Mouse (Mus musculus) heart, embryonic 11.5 days (tissue): ENCODE data around the gene Set. TPM values are rescaled to one million over a fixed set of nuclear protein-coding genes. Genes with fewer than 3 reads are reported as not detected.

Experiments
- ATAC-seq: fragments of 200-750 bp; cut with Nextera tagmentation; replicated peaks from 2 replicates; pipeline ENCODE4 v1.8.0; 2017; ENCODE audit warnings: moderate library complexity; ENCODE audit not compliant: insufficient number of reproducible peaks, low FRiP score, low TSS enrichment
- H3K27ac ChIP-seq: fragments of 300-500 bp; sonication (generic); 2 replicates; pipeline ENCODE4 v1.5.1; 2014; ENCODE audit warnings: mild to moderate bottlenecking, low read depth, low read length
- H3K27me3 ChIP-seq: fragments of 300-500 bp; sonication (generic); 2 replicates; pipeline ENCODE4 v1.6.1; 2014; ENCODE audit warnings: mild to moderate bottlenecking, low read length, mixed read lengths; ENCODE audit not compliant: control insufficient read depth, insufficient read depth
- H3K36me3 ChIP-seq: fragments of 300-500 bp; sonication (generic); 2 replicates; pipeline ENCODE4 v1.6.1; 2014; ENCODE audit warnings: mild to moderate bottlenecking, low read length, moderate library complexity, mixed read lengths; ENCODE audit not compliant: control insufficient read depth, insufficient read depth
- H3K4me1 ChIP-seq: fragments of 300-500 bp; sonication (generic); 2 replicates; pipeline ENCODE4 v1.6.1; 2014; ENCODE audit warnings: low read length; ENCODE audit not compliant: control insufficient read depth, insufficient read depth
- H3K4me2 ChIP-seq: fragments of 300-500 bp; sonication (generic); 2 replicates; pipeline ENCODE4 v1.6.1; 2014; ENCODE audit warnings: mild to moderate bottlenecking, moderate library complexity
- H3K4me3 ChIP-seq: fragments of 300-500 bp; sonication (generic); 2 replicates; pipeline ENCODE4 v1.5.1; 2014; ENCODE audit warnings: low read depth, low read length
- H3K9ac ChIP-seq: fragments of 300-500 bp; sonication (generic); 2 replicates; pipeline ENCODE4 v1.6.1; 2014; ENCODE audit warnings: mild to moderate bottlenecking, low read depth, low read length, moderate library complexity
- H3K9me3 ChIP-seq: fragments of 300-500 bp; sonication (generic); replicated peaks from 2 replicates; pipeline ENCODE4 v1.6.1; 2016; ENCODE audit warnings: low read length; ENCODE audit not compliant: control insufficient read depth
- WGBS: fragments of 180-500 bp; shearing (Covaris S2); extraction: QIAGEN DNeasy Blood & Tissue Kit; methylation state at CpG from one replicate; pipeline ENCODE4 v1.1.7; 2014; ENCODE audit not compliant: insufficient replicate concordance; 5-methylcytosine and 5-hydroxymethylcytosine counted together
- polyA plus RNA-seq: library from polyadenylated mRNA; unstranded; fragments of >200 nt; fragmentation: Nextera tagmentation; extraction: Ambion mirVana; gene quantifications from 2 replicates; pipeline ENCODE4 v1.2.1, GENCODE M21; 2014

The Set gene
- polyA plus RNA-seq = 291 and 322 TPM in 2 replicates

GRCm38 (mm10) chr2:30057223-30057904 is at the start of gene Set:
TSS of gene Set (plus strand) at chr2:30057378.
- H3K36me3 ChIP-seq = no peaks in the 10 kb centered on the region
- H3K4me1 ChIP-seq = 0 out of 2 replicates have a peak, but pooled peaks cover 3% of the 10 kb centered on the region
- H3K4me3 ChIP-seq = no peak within 1 kb of the TSS
- ATAC-seq = no peak
- no peaks in the 10 kb centered on the region for H3K27me3 ChIP-seq
- H3K27ac ChIP-seq = no peak within 1 kb of the TSS
- 45% methylated on average over 12 of the region's 12 CpGs for WGBS
- H3K9me3 ChIP-seq = no peaks in the 10 kb centered on the region
- H3K4me2 ChIP-seq = no peak within 1 kb of the TSS
- H3K9ac ChIP-seq = no peak within 1 kb of the TSS

GRCm38 (mm10) chr2:30009101-30009500 is 48.1 kb upstream of the Set start:
- Histone ChIP-seq H3K27me3 (no peaks in the 10 kb centered on the region), H3K4me1 (no peaks in the 10 kb centered on the region), H3K4me2 (no peak overlapping the region), H3K4me3 (no peak overlapping the region), H3K27ac (no peak overlapping the region), H3K36me3 (peaks cover 74% of the 10 kb centered on the region), H3K9ac (no peak overlapping the region), H3K9me3 (no peaks in the 10 kb centered on the region)
- no peak for ATAC-seq
- WGBS = 69% methylated on average over 1 of the region's 1 CpGs

- H3K27me3 ChIP-seq = no peaks in the 10 kb centered on the region
- no peak overlapping the region for H3K4me2 ChIP-seq
- H3K4me1 ChIP-seq = no peaks in the 10 kb centered on the region
- H3K27ac ChIP-seq = no peak overlapping the region
- no peak for ATAC-seq
- no peaks in the 10 kb centered on the region for H3K9me3 ChIP-seq
- no peak overlapping the region for H3K9ac ChIP-seq
- WGBS = 89% methylated on average over 8 of the region's 8 CpGs
- no peak overlapping the region for H3K4me3 ChIP-seq
- peaks cover 79% of the 10 kb centered on the region for H3K36me3 ChIP-seq
Observed at GRCm38 (mm10) chr2:30010840-30011281, 46.3 kb upstream of the Set start.

- H3K4me3 ChIP-seq = no peak overlapping the region
- peaks cover 79% of the 10 kb centered on the region for H3K36me3 ChIP-seq
- no peak overlapping the region for H3K27ac ChIP-seq
- 83% methylated on average over 11 of the region's 11 CpGs for WGBS
- H3K9me3 ChIP-seq = no peaks in the 10 kb centered on the region
- H3K9ac ChIP-seq = no peak overlapping the region
- no peak overlapping the region for H3K4me2 ChIP-seq
- no peaks in the 10 kb centered on the region for H3K4me1 ChIP-seq
- no peaks in the 10 kb centered on the region for H3K27me3 ChIP-seq
- ATAC-seq = no peak
Observed at GRCm38 (mm10) chr2:30014326-30014966, 42.7 kb upstream of the Set start.

- no peak for ATAC-seq
- H3K4me3 ChIP-seq = no peak overlapping the region
- H3K27me3 ChIP-seq = no peaks in the 10 kb centered on the region
- H3K4me1 ChIP-seq = no peaks in the 10 kb centered on the region
- H3K27ac ChIP-seq = no peak overlapping the region
- H3K9me3 ChIP-seq = no peaks in the 10 kb centered on the region
- H3K36me3 ChIP-seq = peaks cover 86% of the 10 kb centered on the region
- 83% methylated on average over 4 of the region's 4 CpGs for WGBS
- H3K9ac ChIP-seq = no peak overlapping the region
- no peak overlapping the region for H3K4me2 ChIP-seq
Observed at GRCm38 (mm10) chr2:30025454-30025853, 31.7 kb upstream of the Set start.

- WGBS = 88% methylated on average over 5 of the region's 5 CpGs
- no peaks in the 10 kb centered on the region for H3K4me1 ChIP-seq
- no peak overlapping the region for H3K9ac ChIP-seq
- no peak overlapping the region for H3K4me2 ChIP-seq
- H3K9me3 ChIP-seq = no peaks in the 10 kb centered on the region
- H3K27me3 ChIP-seq = no peaks in the 10 kb centered on the region
- H3K36me3 ChIP-seq = peaks cover 83% of the 10 kb centered on the region
- no peak overlapping the region for H3K27ac ChIP-seq
- ATAC-seq = no peak
- H3K4me3 ChIP-seq = no peak overlapping the region
Observed at GRCm38 (mm10) chr2:30026997-30027396, 30.2 kb upstream of the Set start.

- no peaks in the 10 kb centered on the region for H3K4me1 ChIP-seq
- H3K36me3 ChIP-seq = peaks cover 42% of the 10 kb centered on the region
- WGBS = 63% methylated on average over 11 of the region's 11 CpGs
- H3K27ac ChIP-seq = no peak overlapping the region
- no peaks in the 10 kb centered on the region for H3K27me3 ChIP-seq
- no peak overlapping the region for H3K9ac ChIP-seq
- no peak for ATAC-seq
- no peak overlapping the region for H3K4me3 ChIP-seq
- H3K4me2 ChIP-seq = no peak overlapping the region
- H3K9me3 ChIP-seq = no peaks in the 10 kb centered on the region
Observed at GRCm38 (mm10) chr2:30032244-30032846, 24.8 kb upstream of the Set start.

GRCm38 (mm10) chr2:30032957-30033356 is 24.2 kb upstream of the Set start:
- 62% methylated on average over 6 of the region's 6 CpGs for WGBS
- no peak for ATAC-seq
- H3K4me1 ChIP-seq = no peaks in the 10 kb centered on the region
- no peak overlapping the region for H3K9ac ChIP-seq
- H3K4me3 ChIP-seq = no peak overlapping the region
- no peak overlapping the region for H3K27ac ChIP-seq
- H3K4me2 ChIP-seq = no peak overlapping the region
- no peaks in the 10 kb centered on the region for H3K9me3 ChIP-seq
- H3K36me3 ChIP-seq = peaks cover 36% of the 10 kb centered on the region
- H3K27me3 ChIP-seq = no peaks in the 10 kb centered on the region
